Mouse (Mus musculus) frontal cortex, postnatal 14 days (tissue): Measurements from ENCODE around the gene Hnrnpa3.

Experiments
- DNase-seq, 2 experiments: peaks; one replicate each; pipeline ENCODE4 v3.0.0; 2022; ENCODE audit warnings: low spot score in 2 of 2

Hnrnpa3 gene

DNA sequence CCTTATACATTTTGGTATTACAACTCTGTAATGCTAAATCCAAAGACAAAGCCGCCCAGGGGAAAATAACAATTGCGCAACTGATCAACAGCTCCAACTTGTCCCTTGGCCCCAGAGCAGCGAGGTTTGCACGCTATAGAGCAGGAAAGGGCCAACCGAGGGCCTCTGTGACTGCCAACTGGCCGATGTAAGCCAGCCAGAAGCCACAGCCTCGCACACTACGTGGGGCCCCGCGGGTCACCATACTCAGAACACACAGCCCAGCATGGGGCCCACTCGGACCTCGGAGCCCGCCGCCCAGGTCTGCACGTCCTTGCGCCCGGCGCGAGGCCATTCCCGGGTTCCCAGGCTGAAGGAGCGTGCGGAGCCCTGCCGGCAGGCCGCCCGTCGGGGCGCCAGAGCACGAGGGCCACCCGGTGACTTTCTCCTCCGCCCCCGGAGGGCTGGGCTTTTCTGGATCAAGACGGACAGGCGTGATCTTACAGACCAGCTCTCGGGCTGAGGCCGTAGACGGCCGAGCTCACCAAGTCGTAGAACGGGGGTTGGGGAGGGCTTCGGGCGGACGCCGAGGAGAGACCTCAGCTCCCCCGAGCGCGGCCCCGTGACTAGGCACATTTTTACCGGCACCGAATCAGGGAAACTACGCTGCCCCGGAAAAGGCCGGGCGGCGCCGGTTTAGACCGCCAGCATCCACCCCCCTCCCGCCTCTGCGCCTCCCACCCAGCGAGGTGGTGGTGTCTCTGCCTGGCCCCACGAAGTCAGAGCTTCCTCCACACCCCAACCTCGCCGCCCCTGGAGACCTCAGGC is 44.5 kb downstream of the Hnrnpa3 start:
- DNase-seq: peak; percentile 45 to 61

GRCm38 (mm10) chr2:75704234-75705161 is 45.4 kb downstream of the Hnrnpa3 start, which contains the start of gene Nfe2l2:
Nfe2l2 (minus strand) TSS chr2:75704641.
- peak; percentile 75 to 84 for DNase-seq

DNA sequence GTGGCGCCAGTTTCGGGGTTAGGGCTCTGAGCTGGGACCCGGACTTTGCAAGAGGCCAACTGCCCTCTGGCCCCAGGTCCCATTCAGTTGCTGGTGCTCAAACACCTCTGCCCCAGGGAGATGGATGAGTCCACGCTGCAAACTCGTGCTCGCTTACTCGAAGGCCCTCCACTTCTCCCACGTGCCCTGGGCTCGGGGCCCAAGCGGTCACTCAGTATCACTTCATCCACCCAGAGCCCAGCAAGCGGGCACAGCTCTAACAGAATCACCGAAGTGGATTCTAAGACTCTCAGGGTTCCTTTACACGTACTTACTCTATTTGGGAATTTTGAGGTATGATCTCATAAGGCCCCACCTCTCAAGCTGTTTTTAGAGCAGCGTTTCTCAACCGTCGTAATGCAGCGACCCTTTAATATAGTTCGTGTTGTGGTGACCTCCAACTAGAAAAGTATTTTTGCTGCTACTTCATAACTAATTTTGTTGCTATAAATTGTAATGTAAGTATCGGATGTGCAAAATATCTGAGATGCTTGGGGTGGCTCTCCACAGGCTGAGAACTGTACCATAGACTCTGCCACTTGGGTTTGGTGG is 46.2 kb downstream of the Hnrnpa3 start:
- no peak for DNase-seq

DNA sequence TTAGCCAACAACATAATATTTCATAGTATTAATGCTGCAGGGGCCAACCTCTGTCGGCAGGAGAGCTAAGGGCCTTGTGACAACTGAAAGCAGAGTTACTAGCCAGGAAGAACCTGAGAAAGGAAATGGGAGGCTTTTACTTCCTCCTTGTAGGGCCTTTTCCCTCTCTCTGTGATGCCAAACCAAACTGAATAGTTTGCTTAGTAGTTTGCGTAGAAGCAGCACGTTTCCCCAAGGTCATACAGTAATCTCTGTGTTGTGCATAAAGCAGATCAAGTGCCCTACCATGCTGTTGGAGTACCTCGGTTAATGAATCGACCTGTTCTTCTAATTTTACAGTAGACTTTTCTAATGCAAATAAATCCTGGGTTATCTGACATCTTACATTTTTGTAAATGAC is 47.4 kb downstream of the Hnrnpa3 start:
- DNase-seq: no peak

DNA sequence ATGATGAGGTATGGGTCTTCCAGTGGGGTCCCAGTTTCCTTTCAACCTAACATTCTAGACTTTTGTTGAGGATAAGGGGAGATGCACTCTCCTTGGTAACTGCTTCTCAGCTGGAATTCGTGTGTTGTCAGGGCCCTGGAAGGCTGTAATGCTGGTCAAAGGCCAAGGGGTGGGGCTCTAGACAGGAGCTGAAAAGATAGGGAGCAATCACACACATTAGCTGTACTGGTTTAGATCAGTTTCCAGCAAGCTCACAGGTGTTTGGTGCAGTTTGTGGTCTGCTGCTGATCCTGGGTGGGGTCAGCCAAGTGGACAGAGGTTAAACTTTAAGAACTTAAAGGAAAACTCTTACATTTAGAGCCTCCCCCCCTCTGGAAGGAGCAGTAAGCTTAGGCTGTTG is 48.4 kb downstream of the Hnrnpa3 start:
- DNase-seq: no peak

DNA sequence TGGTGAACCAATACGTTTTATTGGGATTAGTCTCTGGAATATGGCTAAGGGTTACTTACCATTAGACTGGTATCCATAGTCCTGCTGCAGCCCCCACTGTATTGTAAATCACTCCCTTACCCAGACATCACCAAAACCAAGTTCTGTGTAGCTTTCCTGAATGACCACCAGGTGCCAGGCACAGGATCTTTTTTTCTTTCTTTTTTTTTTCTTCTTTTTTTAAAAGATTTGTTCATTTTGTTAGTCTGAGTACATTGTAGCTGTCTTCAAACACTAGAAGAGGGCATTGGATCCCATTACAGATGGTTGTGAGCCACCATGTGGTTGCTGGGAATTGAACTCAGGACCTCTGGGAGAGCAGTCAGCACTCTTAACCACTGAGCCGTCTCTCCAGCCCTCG is 54.0 kb downstream of the Hnrnpa3 start:
- no peak for DNase-seq

DNA sequence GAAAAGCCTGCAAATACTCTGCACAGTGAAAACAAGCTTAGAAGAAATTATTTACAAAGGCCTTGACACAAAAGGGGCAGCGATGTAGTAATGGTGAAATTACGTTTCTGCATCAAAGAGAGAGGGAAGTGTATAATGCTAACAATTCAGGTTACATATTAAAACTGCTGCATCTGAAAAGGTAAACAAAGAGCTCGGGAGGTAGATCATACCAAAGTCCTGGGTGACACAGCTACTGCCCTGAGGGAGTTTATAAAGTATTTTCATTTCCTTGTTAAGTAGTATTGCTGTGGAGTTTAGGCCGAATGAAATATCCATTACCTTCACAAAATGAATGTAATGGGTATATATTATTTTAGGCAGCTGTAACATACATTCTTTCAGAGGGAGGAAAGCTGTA is 55.7 kb downstream of the Hnrnpa3 start:
- DNase-seq: no peak

DNA sequence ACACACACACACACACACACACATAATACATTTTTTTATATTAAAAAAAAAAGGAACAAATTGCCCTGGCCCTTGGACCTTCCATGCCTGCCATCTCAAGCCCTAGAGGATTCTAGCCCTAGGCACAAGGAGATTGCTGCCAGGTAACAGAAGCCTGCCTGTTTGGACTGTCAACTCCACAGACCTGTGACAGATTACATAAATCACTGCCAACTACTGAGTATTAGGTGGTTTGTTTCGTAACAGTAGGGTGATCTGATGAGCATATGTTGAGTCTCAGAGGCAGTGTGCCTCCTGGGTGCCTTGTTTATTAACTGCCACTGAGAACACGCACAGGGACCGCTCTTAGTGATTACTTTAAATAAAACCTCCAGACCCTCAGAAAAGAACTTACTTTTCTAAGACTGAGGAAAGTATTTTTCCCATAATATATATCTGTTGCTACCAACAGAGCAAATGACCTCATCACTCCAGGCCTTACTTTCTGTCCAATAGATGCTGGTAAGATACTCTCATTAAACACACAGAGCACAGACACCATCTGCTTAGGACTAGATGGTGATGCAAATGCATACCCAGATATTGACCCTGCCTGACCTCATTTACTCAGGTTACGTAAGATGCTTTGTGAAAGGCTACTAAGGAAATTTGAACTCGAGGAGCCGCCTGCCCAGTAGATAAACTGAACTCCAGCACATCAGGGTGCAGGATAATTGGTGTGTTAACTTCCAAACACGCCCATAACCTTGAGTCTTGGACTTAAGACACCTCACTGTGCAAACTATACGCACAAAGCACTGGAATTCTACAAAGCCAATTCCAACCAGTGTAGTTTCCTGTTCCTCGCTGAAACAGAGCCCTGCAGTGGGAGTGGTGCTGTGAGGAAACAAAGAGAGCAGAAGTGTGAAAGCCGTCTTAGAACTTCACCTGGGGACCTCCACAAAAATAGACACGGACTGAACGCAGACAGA is 57.3 kb downstream of the Hnrnpa3 start:
- DNase-seq: no peak
